Mouse (Mus musculus): ENCODE measurements at regions not wholly inside any gene's neighbourhood (a gene's known extent, or its start where the extent isn't known, plus 50 kb on each side); places are given as distances from the start of the nearest gene placed in this dataset.

- intact Hi-C loops (cut with DNase I): no loop called here
- DNase-seq (ENCODE audit: low spot score in 2 of 2): no peak
These were observed 54.0 kb upstream of the Jade2 start for GRCm38 (mm10) chr11:51911481-51911880.

GRCm38 (mm10) chr11:51915656-51916032 lies 51.8 kb upstream of the Cdkn2aipnl start:
- intact Hi-C loops (cut with DNase I): loop anchor here (1.0 to 2.0 kb wide), 2 partner anchors 51 to 57 kb away; partner anchors contain the start of gene Cdkn2aipnl
- no peak for DNase-seq (ENCODE audit: low spot score in 2 of 2)

- peak; percentile 79 to 85 for DNase-seq (ENCODE audit: low spot score in 2 of 2)
- intact Hi-C loops (cut with DNase I): loop anchor here (1.0 to 2.0 kb wide), 2 partner anchors 51 to 58 kb away; partner anchors contain the start of gene Cdkn2aipnl
These were observed 51.2 kb upstream of the Cdkn2aipnl start for GRCm38 (mm10) chr11:51916033-51916929.

Measured in left cerebral cortex, postnatal 36 days (tissue).